Mouse (Mus musculus): Measurements from ENCODE around the gene Hsd3b7.
"Not testable (repeated sequence)": the region's sequence is repeated elsewhere in the genome, so short reads cannot be mapped to it uniquely, and the experiment has no call there.

Hsd3b7 gene

DNA sequence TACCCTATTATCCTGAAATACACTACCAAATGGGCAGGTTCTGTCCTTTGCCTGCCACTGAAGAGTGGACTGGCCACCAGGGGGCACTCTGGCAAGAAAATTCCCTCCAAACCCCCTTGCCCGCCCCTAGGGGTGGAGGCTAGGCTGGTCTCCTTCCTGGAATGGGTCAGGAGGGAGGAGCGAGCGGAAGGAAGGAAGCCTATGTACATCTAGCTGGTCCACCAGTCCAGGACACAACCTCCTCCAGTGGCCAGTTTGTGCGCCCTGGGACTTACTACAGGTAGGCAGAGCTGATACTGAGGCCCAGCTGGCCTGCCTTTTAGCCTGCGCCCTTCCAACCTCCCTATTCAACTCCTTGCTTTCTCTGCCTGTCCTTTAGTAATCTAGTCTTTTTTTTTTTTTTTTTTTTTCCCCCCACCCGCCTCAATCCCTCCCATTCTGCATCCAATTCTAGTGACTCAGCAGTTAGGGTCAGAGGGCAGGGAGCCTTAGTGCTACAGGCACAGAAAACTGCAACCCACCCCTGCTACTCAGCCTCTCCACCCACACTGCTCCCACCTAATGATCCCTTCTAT, at the start of gene Hsd3b7:
Hsd3b7 (plus strand) TSS at position 170 of the 575 bp plus-strand sequence.
- DNase-seq: peak; percentile 95 to 98

DNA sequence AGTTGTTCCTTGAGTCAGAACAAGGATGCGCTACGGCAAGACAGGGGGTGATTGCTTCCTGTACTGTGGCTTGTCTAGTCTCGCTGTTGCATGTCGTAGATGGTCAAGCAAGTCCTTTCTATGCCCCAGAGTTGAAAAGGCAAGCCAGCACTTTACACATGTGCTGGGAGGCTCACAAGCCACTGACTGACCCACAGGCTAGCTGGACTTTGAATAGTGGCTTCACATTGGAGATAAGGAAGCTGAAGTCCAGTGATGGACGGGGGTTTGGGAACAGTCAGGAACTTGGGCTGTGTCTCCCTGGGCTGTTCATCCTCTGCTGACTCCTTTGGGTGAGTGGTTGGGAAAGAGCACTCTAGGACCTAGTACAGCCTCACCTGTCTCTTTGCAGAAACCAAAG, 48.8 kb upstream of the Hsd3b7 start:
- no peak for DNase-seq

GRCm38 (mm10) chr7:127752069-127752468, 48.3 kb upstream of the Hsd3b7 start:
- no peak for DNase-seq

DNA sequence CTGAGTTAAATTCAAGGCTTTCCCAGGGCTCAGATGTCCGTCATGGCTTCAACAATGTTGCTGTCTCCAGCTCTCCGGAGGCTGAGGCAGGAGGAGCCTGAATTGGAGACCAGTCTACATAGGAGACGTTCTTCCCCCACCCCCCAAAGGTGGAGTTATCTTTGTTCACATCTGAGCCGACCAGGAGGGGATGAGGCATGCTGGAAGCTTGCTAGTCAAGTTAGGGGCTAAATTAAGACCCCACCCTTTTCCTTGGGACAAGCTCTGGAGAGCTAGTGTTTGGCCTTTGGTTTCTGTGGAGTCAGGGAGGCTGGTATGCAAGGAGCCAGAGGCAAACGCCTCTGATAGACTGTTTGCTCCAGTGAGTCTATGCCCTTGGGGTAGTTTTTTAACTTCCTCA, 47.2 kb upstream of the Hsd3b7 start:
- no peak for DNase-seq

- DNase-seq: no peak
Measured at GRCm38 (mm10) chr7:127753741-127754140, 46.7 kb upstream of the Hsd3b7 start.

DNA sequence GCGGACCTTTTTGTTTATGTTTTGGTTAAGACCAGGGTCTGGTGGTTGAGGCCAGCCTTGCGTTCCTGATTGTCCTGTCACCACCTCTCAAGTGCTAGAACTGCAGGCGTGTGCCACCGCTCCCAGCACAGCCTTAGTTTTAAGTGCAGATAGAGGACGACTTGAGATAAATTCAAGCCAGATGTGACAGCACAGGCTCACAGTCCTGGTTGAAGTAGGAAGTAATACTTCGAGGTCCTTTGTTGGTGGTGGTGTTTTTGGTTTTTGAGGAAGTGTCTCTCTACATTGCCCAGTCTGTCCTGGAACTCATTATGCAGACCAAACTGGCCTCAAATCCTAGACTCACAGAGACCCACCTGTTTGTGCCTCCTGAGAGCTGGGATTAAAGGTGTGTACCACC, 40.7 kb upstream of the Hsd3b7 start:
- DNase-seq: no peak

- no peak for DNase-seq
Measured at GRCm38 (mm10) chr7:127760478-127760877, 39.9 kb upstream of the Hsd3b7 start.

- DNase-seq: peak; percentile 65 to 85
Measured at GRCm38 (mm10) chr7:127761026-127761425, 39.4 kb upstream of the Hsd3b7 start.

GRCm38 (mm10) chr7:127763642-127764041, 36.8 kb upstream of the Hsd3b7 start:
- DNase-seq: no peak

DNA sequence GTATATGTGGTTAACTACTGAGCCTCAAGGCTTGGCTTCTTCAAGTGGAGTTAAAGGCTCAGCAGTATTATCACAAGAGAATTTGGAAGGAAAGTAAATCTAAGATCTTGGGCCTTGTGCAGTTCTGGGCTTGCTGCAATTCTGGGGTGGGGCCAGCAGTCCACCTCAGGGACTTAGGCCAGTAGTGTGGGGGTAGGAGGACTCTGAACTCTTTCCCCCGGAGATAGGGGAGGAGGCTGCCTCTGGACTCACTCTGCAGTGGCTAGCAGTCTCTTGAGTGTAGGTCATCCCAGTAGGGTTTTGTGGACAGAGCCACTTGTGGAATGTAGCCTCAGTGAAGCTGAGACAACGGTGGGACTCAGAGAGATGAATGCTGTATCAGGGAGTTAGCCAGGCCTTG, 34.6 kb upstream of the Hsd3b7 start:
- peak; percentile 58 for DNase-seq

- DNase-seq: no peak
Measured at GRCm38 (mm10) chr7:127766851-127767609, 33.4 kb upstream of the Hsd3b7 start.

- no peak for DNase-seq
Measured at GRCm38 (mm10) chr7:127767671-127768345, 32.6 kb upstream of the Hsd3b7 start.

DNA sequence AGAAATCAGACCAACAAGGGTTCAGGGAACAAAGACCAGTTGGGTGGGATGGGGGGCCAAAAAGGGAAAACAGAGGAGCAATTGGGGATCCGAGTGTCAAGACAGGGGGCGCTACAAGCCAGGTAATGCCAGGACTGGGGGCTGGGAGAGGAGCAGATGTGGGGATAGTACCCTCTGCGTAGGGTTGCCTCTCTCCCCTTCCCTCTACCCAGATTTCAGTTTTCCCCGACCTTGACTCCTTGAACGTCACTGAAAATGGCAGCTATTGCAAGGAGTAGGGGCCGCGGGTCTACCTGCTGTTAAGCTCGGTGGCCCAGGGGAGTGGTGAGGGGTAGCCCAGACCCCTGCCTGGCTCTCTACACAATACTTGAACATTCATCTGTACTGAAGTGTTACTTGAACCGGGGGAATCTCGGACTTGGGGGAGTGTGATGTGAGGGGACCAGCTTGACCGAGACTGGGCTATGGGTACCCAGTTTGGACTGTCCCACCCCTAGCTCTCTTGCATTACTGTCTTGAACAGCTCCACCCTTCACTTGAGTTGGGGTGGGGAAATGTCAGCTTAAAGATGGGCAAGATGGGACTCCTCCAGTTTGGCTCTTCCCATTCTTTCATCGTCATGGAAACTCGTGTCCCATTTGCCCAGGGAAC, 31.9 kb upstream of the Hsd3b7 start:
- peak in 1 of 2 experiments; percentile 47 for DNase-seq

DNA sequence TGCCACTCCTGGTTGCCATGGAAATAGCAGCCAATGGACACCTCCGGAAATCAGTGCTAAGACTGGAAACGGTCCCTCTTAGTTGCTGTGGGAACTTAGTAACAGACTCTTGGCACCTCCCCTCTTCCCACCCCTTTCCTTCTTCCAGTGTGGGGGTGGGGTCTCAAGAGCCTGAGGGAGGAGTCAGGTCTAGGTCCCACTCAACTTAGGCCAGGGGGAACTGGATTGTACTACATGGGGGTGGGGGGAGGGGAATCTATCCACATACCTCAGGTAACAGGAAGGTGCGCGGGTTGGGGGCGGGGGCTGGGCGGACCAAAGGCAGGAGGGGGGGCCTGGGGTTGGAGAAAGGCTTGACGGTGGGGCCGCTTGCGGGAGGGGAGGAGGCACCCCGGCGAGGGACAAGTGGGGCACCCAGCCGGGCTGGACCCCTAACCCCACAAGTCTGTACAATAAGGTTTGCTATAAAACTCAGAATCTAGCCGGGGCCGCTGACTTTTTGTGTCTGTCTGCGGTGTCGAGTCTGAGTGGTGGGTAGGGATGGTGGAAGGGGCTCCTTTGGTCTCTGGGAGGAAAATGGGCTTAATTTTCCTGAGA, 31.3 kb upstream of the Hsd3b7 start:
- DNase-seq: peak; percentile 96 to 99

DNA sequence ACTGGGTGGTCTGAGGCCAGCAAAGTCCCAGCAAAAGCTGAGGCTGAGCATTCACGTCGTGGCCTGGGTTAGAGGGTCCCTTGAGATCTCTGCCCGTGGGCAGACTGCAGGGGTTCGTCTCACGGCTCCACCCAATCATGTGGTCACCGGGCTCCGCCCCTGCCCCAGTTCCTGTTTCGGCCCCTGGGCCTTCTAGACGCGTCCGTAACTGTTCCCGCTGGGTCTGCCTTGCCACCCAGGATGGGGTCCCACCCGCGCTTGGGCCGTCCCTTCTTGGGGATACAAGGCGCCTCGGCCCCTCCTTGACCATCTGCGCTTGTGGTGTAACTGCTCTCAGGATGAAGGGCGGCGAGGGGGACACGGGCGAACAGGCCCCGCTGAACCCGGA, 30.8 kb upstream of the Hsd3b7 start, which contains the start of gene Orai3:
Orai3 (plus strand) TSS at position 165 of the 388 bp plus-strand sequence.
- peak; percentile 92 to 95 for DNase-seq

GRCm38 (mm10) chr7:127770039-127770905, 30.1 kb upstream of the Hsd3b7 start:
- peak in 1 of 2 experiments; percentile 9 for DNase-seq

DNA sequence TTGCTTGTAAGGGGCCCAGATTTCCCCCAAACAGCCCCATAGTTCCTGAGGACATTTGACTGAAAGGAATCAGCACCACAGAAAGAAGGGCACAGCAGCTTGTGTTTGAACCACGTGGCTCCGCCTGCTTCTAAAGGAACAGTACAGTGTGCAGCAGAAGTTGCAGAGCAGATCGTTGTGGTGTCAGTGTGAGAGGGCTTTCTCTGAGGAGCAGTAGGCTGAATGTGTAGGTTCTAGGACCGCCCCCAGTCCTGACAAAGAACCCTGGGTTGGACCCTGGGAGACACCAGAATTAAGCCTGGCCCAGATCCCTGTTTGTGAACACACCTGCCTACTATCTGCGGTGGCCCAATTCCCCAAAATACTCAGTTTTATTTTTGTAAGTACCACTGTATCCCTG, 29.1 kb upstream of the Hsd3b7 start:
- no peak for DNase-seq

GRCm38 (mm10) chr7:127772080-127772479, 28.3 kb upstream of the Hsd3b7 start:
- DNase-seq: no peak

DNA sequence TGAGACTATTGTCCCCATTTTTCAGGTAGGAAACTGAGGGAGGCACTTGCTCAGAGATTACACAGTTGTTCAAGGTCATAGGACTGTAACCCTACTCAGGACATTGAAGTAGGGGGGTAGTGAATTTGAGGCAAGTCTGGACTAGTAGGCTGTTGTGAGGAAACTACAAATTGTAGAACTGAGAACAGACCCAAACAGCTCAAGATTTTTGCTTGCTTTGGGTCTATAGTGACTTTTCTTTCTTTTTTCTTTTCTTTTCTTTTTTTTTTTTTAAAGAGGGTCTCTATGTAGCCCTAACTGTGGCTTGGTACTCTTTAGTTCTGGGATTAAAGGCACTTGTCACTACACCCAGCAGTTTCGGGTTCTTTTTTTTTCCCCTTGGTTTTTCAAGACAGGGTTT, 27.8 kb upstream of the Hsd3b7 start:
- DNase-seq: no peak

GRCm38 (mm10) chr7:127773664-127774384, 26.6 kb upstream of the Hsd3b7 start:
- DNase-seq: peak; percentile 72 to 86

- DNase-seq: not testable (repeated sequence)
Measured at GRCm38 (mm10) chr7:127775837-127776236, 24.6 kb upstream of the Hsd3b7 start.

Measured in kidney, postnatal 36 days (tissue).